Mouse (Mus musculus): ENCODE results near the gene Nfe2.

DNA sequence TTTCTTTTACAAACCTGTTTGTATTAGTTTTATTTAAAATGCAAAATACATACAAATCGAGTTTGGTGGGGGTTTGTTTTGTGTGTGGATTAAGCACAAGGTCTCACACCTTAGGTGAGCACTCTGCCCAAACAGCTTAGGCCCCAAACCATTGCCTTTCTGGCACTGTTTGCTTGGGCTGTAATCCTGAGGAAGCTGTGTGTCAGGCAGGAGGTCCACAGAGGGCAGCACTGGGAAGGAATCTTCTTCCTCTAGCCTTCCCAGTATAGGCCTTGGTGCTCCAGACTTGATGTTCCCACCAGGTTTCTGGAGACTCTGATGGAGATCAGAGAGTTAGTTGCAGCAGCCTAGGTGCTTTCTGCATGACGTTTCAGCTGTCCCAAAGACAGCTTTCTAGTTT lies 26.4 kb upstream of the Nfe2 start:
- TF ChIP-seq GATA1 (IDR thresholded peaks at IDR 0.05; ENCODE audit: borderline replicate concordance, low read length) (no peak), FLI1 (IDR thresholded peaks at IDR 0.05; ENCODE audit: low read length) (no peak)
